Mouse (Mus musculus): ENCODE measurements at regions not wholly inside any gene's neighbourhood (a gene's known extent, or its start where the extent isn't known, plus 50 kb on each side); places are given as distances from the start of the nearest gene placed in this dataset.

DNA sequence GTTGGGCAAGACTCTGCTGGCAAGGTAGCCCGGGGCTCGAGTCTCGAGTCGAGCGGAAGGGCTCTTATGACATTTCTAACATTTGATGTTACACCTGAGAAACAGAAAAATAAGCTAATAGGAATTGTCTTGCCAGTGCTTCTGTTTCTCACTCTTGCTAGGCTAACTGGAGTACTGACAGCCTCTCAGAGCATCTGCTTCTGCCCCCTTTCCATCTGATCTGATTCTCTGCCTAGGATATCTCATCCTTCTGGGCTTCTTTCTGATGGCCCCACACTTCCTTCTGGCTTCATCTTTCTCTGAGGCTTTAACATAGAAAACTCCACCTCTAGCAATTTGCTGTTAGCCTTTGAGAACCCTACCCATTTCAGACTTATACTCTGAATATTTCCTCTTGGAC is 95.0 kb upstream of the Arhgef9 start:
- WGBS (ENCODE audit: insufficient replicate concordance): 60% methylated on average over 5 of the region's 5 CpGs
- Histone ChIP-seq H3K4me3 (ENCODE audit: low read depth, low read length) (no peak overlapping the region), H3K9me3 (replicated peaks; ENCODE audit: control insufficient read depth, low read length) (no peaks in the 10 kb centered on the region), H3K27ac (ENCODE audit: low read length) (no peak overlapping the region), H3K4me1 (ENCODE audit: control insufficient read depth, low read depth, low read length) (no peaks in the 10 kb centered on the region), H3K4me2 (ENCODE audit: low read depth, low read length) (no peak overlapping the region), H3K36me3 (ENCODE audit: control insufficient read depth, insufficient read depth) (no peaks in the 10 kb centered on the region), H3K27me3 (ENCODE audit: control insufficient read depth, insufficient read depth, low read depth, low read length) (no peaks in the 10 kb centered on the region), H3K9ac (ENCODE audit: low read depth, low read length) (no peak overlapping the region)
- ATAC-seq (ENCODE audit: low read depth): no peak

DNA sequence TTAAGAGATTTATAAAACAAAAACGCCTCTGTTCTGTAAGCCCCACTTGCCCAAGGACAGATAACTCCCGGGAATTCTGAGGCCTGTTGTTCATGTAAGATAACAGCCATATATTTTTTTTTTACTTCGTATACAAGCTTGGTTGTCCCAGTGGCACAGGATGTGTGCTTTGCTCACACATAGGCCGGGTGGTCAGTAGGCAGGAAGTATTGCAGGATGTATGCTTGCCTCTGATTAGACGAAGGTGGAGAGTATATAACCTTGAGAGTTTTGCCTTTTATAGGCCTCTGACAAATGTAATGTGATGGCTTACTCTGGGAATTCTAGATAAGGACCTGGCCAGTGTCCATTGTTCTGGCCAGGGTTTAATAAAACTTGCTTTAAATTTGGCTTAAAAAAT is 85.4 kb upstream of the Arhgef9 start:
- no peak overlapping the region for H3K27ac ChIP-seq (ENCODE audit: low read length)
- H3K27me3 ChIP-seq (ENCODE audit: control insufficient read depth, insufficient read depth, low read depth, low read length): no peaks in the 10 kb centered on the region
- H3K9ac ChIP-seq (ENCODE audit: low read depth, low read length): no peak overlapping the region
- 28% methylated on average over 5 of the region's 5 CpGs for WGBS (ENCODE audit: insufficient replicate concordance)
- H3K9me3 ChIP-seq (replicated peaks; ENCODE audit: control insufficient read depth, low read length): no peaks in the 10 kb centered on the region
- no peaks in the 10 kb centered on the region for H3K4me1 ChIP-seq (ENCODE audit: control insufficient read depth, low read depth, low read length)
- H3K36me3 ChIP-seq (ENCODE audit: control insufficient read depth, insufficient read depth): no peaks in the 10 kb centered on the region
- H3K4me2 ChIP-seq (ENCODE audit: low read depth, low read length): no peak overlapping the region
- peak; percentile 30; the same call in 1 of the 2 replicates for ATAC-seq (ENCODE audit: low read depth)
- no peak overlapping the region for H3K4me3 ChIP-seq (ENCODE audit: low read depth, low read length)

DNA sequence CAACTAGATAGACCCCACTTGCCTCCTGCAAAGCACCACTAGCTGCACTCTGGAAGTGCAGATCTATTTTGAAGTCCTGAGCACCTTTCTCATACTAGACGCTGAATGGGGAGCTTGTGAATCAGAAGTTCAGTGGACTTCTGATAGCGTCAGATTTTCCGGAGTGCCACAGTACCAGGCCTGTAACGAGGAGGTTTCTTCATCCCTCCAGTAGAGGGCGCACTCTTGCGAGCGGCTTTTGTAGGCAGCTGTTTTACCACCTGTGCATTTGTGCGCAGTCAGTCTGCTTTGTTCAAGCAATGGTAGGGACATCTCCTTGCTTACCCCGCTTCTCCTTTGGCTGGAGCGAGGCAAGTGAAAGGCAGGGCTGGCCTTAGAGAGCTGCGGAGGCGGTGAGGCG is 56.9 kb upstream of the Arhgef9 start:
- ATAC-seq (ENCODE audit: low read depth): no peak
- Histone ChIP-seq H3K9me3 (replicated peaks; ENCODE audit: control insufficient read depth, low read length) (no peaks in the 10 kb centered on the region), H3K27ac (ENCODE audit: low read length) (no peak overlapping the region), H3K36me3 (ENCODE audit: control insufficient read depth, insufficient read depth) (no peaks in the 10 kb centered on the region), H3K4me2 (ENCODE audit: low read depth, low read length) (no peak overlapping the region), H3K4me3 (ENCODE audit: low read depth, low read length) (no peak overlapping the region), H3K9ac (ENCODE audit: low read depth, low read length) (no peak overlapping the region), H3K27me3 (ENCODE audit: control insufficient read depth, insufficient read depth, low read depth, low read length) (no peaks in the 10 kb centered on the region), H3K4me1 (ENCODE audit: control insufficient read depth, low read depth, low read length) (no peaks in the 10 kb centered on the region)
- WGBS (ENCODE audit: insufficient replicate concordance): 37% methylated on average over 13 of the region's 13 CpGs
